Comparison of ENCODE assay signal across 13 mouse cellular contexts in genomic region chr10:13713711-13714110, GRCm38 (mm10).
DNase-seq lines count a peak whose midpoint lies in the region; ATAC-seq lines count a peak whose summit lies in the region.
"Had no signal": no experiment of that assay in that cellular context is flagged by ENCODE, and none has a peak within 500 bp of the region (broad histone marks: within the 10 kb centered on the region; RNA-seq: fewer than 3 reads in every experiment).

No protein-coding gene starts in this region.

- peak overlapping the region; percentile 67 for H3K27ac ChIP-seq in midbrain, embryonic 14.5 days (replicated peaks; ENCODE audit: low read depth, low read length)
- no peak overlapping the region for H3K27ac ChIP-seq in midbrain, embryonic 10.5 days (replicated peaks)
- peak overlapping the region; percentile 52 for H3K27ac ChIP-seq in hindbrain, embryonic 14.5 days
- H3K27ac ChIP-seq: limb, embryonic 13.5 days had no signal

- no peak overlapping the region for H3K9ac ChIP-seq in midbrain, embryonic 14.5 days (replicated peaks; ENCODE audit: low read length)
- no peak overlapping the region for H3K9ac ChIP-seq in hindbrain, embryonic 14.5 days
- H3K9ac ChIP-seq: limb, embryonic 13.5 days had no signal

- H3K36me3 ChIP-seq in midbrain, embryonic 14.5 days (ENCODE audit: control insufficient read depth, insufficient read depth, low read length): no peaks in the 10 kb centered on the region
- H3K36me3 ChIP-seq in midbrain, embryonic 10.5 days: no peaks in the 10 kb centered on the region
- no peaks in the 10 kb centered on the region for H3K36me3 ChIP-seq in hindbrain, embryonic 14.5 days (replicated peaks; ENCODE audit: control insufficient read depth, insufficient read depth)
- H3K36me3 ChIP-seq: limb, embryonic 13.5 days had no signal

- H3K27me3 ChIP-seq in midbrain, embryonic 14.5 days (ENCODE audit: control insufficient read depth, insufficient read depth, low read length): no peaks in the 10 kb centered on the region
- H3K27me3 ChIP-seq in midbrain, embryonic 10.5 days (ENCODE audit: low read depth, poor library complexity, severe bottlenecking): no peaks in the 10 kb centered on the region
- H3K27me3 ChIP-seq in hindbrain, embryonic 14.5 days (ENCODE audit: control insufficient read depth, insufficient read depth, low read length): no peaks in the 10 kb centered on the region

- intact Hi-C loops in left cerebral cortex, postnatal 10 days (cut with DNase I): no loop called here

- peak; percentile 26 to 43 for DNase-seq in cerebellum, postnatal 14 days
- DNase-seq in cerebellum, postnatal 36 days: no peak
- DNase-seq in midbrain, embryonic 14.5 days: no peak
- DNase-seq in midbrain, embryonic 10.5 days (ENCODE audit: low spot score): no peak
- DNase-seq in hindbrain, embryonic 14.5 days (ENCODE audit: low spot score): no peak
- no peak for DNase-seq in left cerebral cortex, postnatal 10 days (ENCODE audit: extremely low spot score in 1 of 2, low spot score in 2 of 2)
- no peak for DNase-seq in gastrocnemius, adult 18-20 months (ENCODE audit: low spot score)
- DNase-seq in kidney, postnatal 10 days: no peak
- DNase-seq: heart, postnatal 14 days; kidney, adult 11 months; thymus, postnatal 25 days had no signal

- peaks cover 18% of the 10 kb centered on the region for H3K4me1 ChIP-seq in midbrain, embryonic 14.5 days (ENCODE audit: control insufficient read depth, insufficient read depth, low read length)
- peaks cover 14% of the 10 kb centered on the region for H3K4me1 ChIP-seq in midbrain, embryonic 10.5 days
- H3K4me1 ChIP-seq in hindbrain, embryonic 14.5 days (replicated peaks; ENCODE audit: control insufficient read depth, insufficient read depth, low read length): peaks cover 36% of the 10 kb centered on the region

- H3K9me3 ChIP-seq in midbrain, embryonic 14.5 days (ENCODE audit: control insufficient read depth, low read length): no peaks in the 10 kb centered on the region
- H3K9me3 ChIP-seq in midbrain, embryonic 10.5 days (replicated peaks): no peaks in the 10 kb centered on the region
- no peaks in the 10 kb centered on the region for H3K9me3 ChIP-seq in hindbrain, embryonic 14.5 days (ENCODE audit: control insufficient read depth, low read length)
- H3K9me3 ChIP-seq: limb, embryonic 13.5 days had no signal

- H3K4me3 ChIP-seq in midbrain, embryonic 14.5 days (replicated peaks; ENCODE audit: low read depth, low read length): no peak overlapping the region
- H3K4me3 ChIP-seq in midbrain, embryonic 10.5 days: no peak overlapping the region
- H3K4me3 ChIP-seq in hindbrain, embryonic 14.5 days (replicated peaks; ENCODE audit: low read length): no peak overlapping the region
- H3K4me3 ChIP-seq: limb, embryonic 13.5 days; myocyte had no signal

- H3K4me2 ChIP-seq in midbrain, embryonic 14.5 days (ENCODE audit: low read length): no peak overlapping the region
- no peak overlapping the region for H3K4me2 ChIP-seq in hindbrain, embryonic 14.5 days (replicated peaks)

- 0 out of 2 replicates have a peak, but pooled peaks have one; percentile 3 for ATAC-seq in midbrain, embryonic 14.5 days (ENCODE audit: low FRiP score, low TSS enrichment)
- ATAC-seq in hindbrain, embryonic 14.5 days (ENCODE audit: low FRiP score): no peak

- 79% methylated on average over 5 of the region's 5 CpGs for WGBS in midbrain, embryonic 14.5 days
- 86% methylated on average over 5 of the region's 5 CpGs for WGBS in midbrain, embryonic 10.5 days
- WGBS in hindbrain, embryonic 14.5 days: 83% methylated on average over 5 of the region's 5 CpGs

Comparison
In these comparisons a context has a peak if more than half of its experiments do, and no peak if none do; other contexts are left out.
1. DNase-seq: peak in cerebellum, postnatal 14 days (2 of 2); none in cerebellum, postnatal 36 days (0 of 2), midbrain, embryonic 14.5 days (single experiment), midbrain, embryonic 10.5 days (single experiment), hindbrain, embryonic 14.5 days (single experiment), left cerebral cortex, postnatal 10 days (0 of 2), gastrocnemius, adult 18-20 months (single experiment) and kidney, postnatal 10 days (single experiment).